Mouse (Mus musculus) lung, adult 18-20 months (tissue): ENCODE results near the gene Rdh11.

Experiments used
- DNase-seq, 2 experiments: peaks; one replicate each; pipeline ENCODE4 v3.0.0; 2022; ENCODE audit warnings: mixed read lengths in 2 of 2

Rdh11 gene

GRCm38 (mm10) chr12:79138999-79139398 is 53.1 kb downstream of the Rdh11 start:
- no peak for DNase-seq

DNA sequence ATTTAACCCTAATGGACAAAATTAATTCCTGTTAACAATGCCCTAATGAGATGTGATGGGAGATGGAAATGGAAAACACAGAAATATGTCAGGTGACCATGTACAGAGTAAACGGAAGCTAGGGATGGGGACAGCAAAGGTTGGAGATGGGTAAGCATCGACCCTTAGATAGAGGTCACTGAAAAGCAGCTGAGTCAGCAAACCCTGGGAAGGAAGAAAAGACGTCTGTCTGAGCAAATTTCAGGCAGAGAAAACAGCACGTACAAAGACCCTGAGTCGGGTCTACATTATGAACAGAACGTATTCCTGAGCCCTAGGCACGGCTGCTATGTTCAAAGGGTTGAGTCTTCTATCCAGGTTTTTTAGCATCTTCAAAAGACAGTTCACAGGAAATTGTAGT is 55.1 kb downstream of the Rdh11 start:
- no peak for DNase-seq

DNA sequence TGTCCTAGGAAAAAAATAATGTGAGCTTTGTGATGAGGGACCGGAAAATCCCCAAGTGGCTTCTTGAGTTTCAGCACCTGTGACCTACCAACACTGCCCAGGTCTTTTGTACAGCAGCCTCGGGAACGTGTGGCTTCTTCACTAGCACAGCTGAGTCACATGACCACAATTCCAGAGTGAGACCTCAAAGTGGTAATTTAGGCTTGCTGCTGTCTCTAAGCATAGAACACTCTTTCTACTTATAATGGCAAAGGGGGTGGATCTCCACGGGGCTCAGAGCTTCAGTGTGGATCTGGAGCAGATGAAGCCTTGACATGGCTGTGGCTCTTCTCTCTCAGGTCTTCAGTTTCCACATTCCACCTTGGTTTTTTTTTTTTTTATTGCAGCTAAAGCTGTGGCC is 57.0 kb downstream of the Rdh11 start:
- DNase-seq: no peak

GRCm38 (mm10) chr12:79134676-79135075 is 57.4 kb downstream of the Rdh11 start:
- no peak for DNase-seq

GRCm38 (mm10) chr12:79131706-79132460 is 60.2 kb downstream of the Rdh11 start:
- peak; percentile 30 to 59 for DNase-seq

DNA sequence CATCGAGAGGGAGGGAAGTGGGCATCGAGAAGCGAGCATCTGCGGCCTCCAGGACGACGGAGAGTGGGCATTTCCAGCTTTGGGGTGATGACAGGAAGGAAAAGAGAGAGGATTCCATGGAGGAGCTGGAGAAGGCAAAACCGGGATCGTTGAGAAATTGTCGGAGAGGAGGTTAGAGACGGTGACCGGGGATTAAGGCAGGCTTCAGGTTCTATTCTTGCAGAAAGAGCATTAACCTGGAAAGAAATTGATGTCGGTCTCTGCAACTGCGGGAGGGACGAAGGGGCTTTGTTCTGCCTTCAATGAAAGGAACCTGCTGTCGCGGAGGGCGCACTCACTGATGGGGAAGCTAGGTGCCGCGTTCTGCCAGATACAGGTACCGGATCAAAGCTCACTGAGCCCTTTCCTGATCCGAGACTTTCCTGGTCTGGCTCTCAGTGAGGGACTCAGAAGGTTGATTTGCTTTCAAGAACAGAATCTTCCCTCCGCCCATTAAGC is 60.9 kb downstream of the Rdh11 start:
- no peak for DNase-seq

DNA sequence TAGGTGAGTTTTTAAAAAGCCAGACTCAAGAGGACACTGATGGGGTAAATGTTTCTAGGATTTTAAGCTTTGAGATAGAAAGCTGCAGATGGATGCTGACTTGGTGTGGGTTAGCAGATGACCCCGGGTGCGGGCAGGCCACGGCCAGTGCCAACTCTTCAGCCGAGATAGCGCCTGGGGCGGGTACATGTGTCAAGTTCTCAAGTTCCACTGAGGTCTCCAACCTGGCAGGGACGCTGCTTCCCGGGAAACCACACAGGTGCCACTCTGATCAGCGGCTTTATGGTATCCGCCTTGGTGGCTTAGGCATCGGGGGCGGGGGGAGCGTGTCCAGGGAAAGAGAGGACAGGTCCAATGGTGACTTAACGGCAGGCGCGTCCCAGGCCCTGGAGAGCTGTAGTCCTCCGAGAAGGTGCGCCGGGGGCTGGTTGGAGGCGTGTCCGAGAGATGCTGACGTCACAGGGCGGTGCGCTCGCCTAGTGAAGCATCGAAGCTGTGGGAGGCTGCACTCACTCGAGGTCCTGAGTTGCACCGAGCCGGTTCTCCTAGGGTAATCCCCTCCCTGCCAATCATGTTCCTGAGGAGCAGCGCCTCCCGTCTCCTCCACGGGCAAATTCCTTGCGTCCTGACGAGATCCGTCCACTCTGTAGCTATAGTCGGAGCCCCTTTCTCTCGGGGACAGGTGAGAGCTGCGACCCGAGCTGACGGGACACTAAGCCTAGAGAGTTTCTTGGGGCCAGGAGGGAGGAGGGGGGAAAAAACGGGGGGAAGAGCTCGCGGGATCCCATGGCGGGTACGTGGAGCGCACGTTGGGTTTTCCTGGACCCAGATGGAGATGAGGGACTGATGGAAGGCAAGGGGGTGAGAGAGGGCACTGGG is 61.6 kb downstream of the Rdh11 start, which contains the start of gene Arg2:
TSS of gene Arg2 (plus strand) at position 479 of the 879 bp plus-strand sequence.
- DNase-seq: peak; percentile 88 to 93
